Mouse (Mus musculus): ENCODE measurements at regions not wholly inside any gene's neighbourhood (a gene's known extent, or its start where the extent isn't known, plus 50 kb on each side); places are given as distances from the start of the nearest gene placed in this dataset.
"Not testable (repeated sequence)": the region's sequence is repeated elsewhere in the genome, so short reads cannot be mapped to it uniquely, and the experiment has no call there.

GRCm38 (mm10) chr8:20151317-20152047 lies 211.5 kb downstream of the Gm15319 start:
- WGBS: 84% methylated on average over 5 of the region's 11 CpGs
- ATAC-seq; H3K4me3 ChIP-seq (ENCODE audit: low read depth, low read length); H3K4me2 ChIP-seq (ENCODE audit: low read length); H3K4me1 ChIP-seq (ENCODE audit: control insufficient read depth, insufficient read depth, low read length); H3K27me3 ChIP-seq (replicated peaks; ENCODE audit: control insufficient read depth, insufficient read depth, low read length); H3K9ac ChIP-seq (ENCODE audit: low read length); H3K36me3 ChIP-seq (ENCODE audit: control insufficient read depth, insufficient read depth, low read length); H3K27ac ChIP-seq (ENCODE audit: low read depth, low read length); H3K9me3 ChIP-seq (replicated peaks; ENCODE audit: control insufficient read depth, low read length); DNase-seq (ENCODE audit: low spot score): not testable (repeated sequence)

GRCm38 (mm10) chr8:20154091-20154490 lies 208.9 kb downstream of the Gm15319 start:
- not testable (repeated sequence) for H3K27me3 ChIP-seq (replicated peaks; ENCODE audit: control insufficient read depth, insufficient read depth, low read length); ATAC-seq; H3K9ac ChIP-seq (ENCODE audit: low read length); H3K4me3 ChIP-seq (ENCODE audit: low read depth, low read length); H3K9me3 ChIP-seq (replicated peaks; ENCODE audit: control insufficient read depth, low read length); DNase-seq (ENCODE audit: low spot score); H3K36me3 ChIP-seq (ENCODE audit: control insufficient read depth, insufficient read depth, low read length); H3K4me2 ChIP-seq (ENCODE audit: low read length); H3K27ac ChIP-seq (ENCODE audit: low read depth, low read length); H3K4me1 ChIP-seq (ENCODE audit: control insufficient read depth, insufficient read depth, low read length)
- WGBS: 100% methylated on average over 1 of the region's 1 CpGs

Data from forebrain, embryonic 14.5 days (tissue).